Mouse (Mus musculus): Measurements from ENCODE around the gene Arrdc4. TPM values are rescaled to one million over a fixed set of nuclear protein-coding genes. Genes with fewer than 3 reads are reported as not detected.

Arrdc4 gene
- total RNA-seq, 4 experiments from 2014 or later, result 12.9 to 18.5 (median 18.1) TPM

DNA sequence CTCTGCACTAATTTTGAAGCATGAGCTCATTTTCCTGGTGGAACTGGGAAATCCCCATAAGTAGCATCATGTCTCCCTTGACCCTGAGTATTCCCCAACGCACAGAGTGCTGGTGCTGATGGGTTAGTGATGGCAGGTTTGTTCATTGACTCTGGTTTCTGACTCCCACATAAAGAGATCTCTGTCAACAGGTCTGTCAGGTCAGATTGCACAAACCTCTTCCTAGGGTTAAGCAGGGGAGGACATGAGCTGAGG lies 39.8 kb downstream of the Arrdc4 start:
- DNase-seq, result no peak

GRCm38 (mm10) chr7:68708563-68709318 lies 40.3 kb downstream of the Arrdc4 start:
- no peak for DNase-seq

GRCm38 (mm10) chr7:68705162-68705561 lies 43.9 kb downstream of the Arrdc4 start:
- no peak for DNase-seq

DNA sequence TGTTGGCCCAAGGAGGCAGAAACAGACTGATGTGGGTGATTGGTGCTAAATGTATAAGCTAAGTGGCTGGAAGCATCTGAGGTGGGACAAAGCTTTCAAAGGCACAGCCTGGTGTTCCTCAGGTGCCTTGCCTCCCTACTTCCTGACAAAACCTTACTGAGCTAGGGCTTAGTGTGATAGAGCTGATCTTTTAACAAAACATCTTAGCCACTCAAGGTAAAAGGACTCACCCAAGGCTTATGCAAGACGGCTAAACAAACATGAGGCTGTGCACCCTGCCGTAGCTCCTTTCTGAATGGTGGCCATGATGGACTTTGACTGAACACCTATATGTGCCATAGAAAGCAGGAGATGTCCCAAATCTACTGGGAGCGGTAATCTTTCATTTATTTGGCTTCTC lies 51.7 kb downstream of the Arrdc4 start:
- DNase-seq, result no peak

- DNase-seq, result no peak
Measured at GRCm38 (mm10) chr7:68696908-68697307, 52.1 kb downstream of the Arrdc4 start.

GRCm38 (mm10) chr7:68696446-68696845 lies 52.6 kb downstream of the Arrdc4 start:
- no peak for DNase-seq

- DNase-seq, result no peak
Measured at GRCm38 (mm10) chr7:68692731-68693130, 56.3 kb downstream of the Arrdc4 start.

DNA sequence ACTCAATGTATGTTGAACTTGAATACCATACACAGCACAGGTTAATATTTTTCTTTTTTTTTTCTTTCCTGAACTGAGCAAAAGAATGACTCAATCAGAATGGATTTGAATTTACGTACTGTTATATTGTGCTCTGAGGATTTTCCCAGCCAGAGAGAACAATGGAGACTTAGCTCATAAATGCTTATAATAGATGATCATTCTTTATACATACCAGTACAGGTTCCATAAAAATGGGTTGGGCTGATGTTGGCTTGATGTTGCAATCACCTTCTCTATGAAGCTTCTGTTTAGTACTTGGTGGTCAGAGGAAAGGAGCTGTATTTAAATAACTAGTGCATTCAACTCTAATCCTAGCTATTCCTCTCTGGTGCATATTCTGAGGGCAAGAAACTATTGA lies 57.6 kb downstream of the Arrdc4 start:
- DNase-seq, result no peak

DNA sequence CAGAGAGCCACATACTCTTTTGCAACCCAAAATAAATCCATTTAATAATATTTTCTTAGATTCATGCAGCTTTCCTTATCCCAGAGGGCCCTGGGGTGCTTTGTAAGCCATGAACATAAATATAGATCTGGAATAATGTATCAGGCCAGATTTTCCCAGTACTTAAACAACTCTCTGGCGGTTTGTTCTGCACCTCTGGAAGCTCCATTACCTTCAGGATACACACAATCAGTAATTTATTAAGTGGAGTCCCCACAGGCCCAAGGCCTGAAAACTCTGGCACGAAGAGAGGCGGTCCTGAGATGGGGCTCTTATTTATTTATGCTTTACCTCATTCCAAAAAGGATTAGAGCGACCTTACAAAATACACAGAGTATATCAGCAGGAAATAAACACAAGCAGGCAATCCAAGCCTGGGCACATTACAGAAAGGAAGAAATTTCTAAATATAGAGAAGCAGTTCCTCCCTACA lies 61.9 kb downstream of the Arrdc4 start:
- no peak for DNase-seq
